ENCODE assay signal across 13 mouse cellular contexts in genomic region chr6:39379749-39380148, GRCm38 (mm10). TPM values are rescaled to one million over a fixed set of nuclear protein-coding genes. Genes with fewer than 3 reads are reported as not detected.
DNase-seq lines count a peak whose midpoint lies in the region; ATAC-seq and TF ChIP-seq lines count a peak whose summit lies in the region.
"Had no signal": no experiment of that assay in that cellular context is flagged by ENCODE, and none has a peak within 500 bp of the region (broad histone marks: within the 10 kb centered on the region; RNA-seq: fewer than 3 reads in every experiment).

No protein-coding gene starts in this region.

- no peak for DNase-seq in liver, postnatal 0 days
- DNase-seq in induced T-regulatory cell, adult 2 months (ENCODE audit: low read depth): peak; percentile 95
- peak; percentile 85 to 92 for DNase-seq in natural killer cell, adult 2 months (ENCODE audit: low spot score in 2 of 2)
- DNase-seq in Muller cell, postnatal 12 days (ENCODE audit: inconsistent ontology term): no peak
- DNase-seq in cerebellum, postnatal 36 days: no peak
- no peak for DNase-seq in testis, postnatal 10 days (ENCODE audit: low spot score)
- no peak for DNase-seq in urinary bladder, postnatal 14 days (ENCODE audit: low spot score)
- DNase-seq: cerebellum, adult 18-20 months; retina, postnatal 1 day had no signal

- no peak overlapping the region for H3K9ac ChIP-seq in liver, postnatal 0 days (replicated peaks)
- no peak overlapping the region for H3K9ac ChIP-seq in liver, embryonic 12.5 days
- H3K9ac ChIP-seq: embryonic facial prominence, embryonic 13.5 days had no signal

- H3K9me3 ChIP-seq in liver, postnatal 0 days (ENCODE audit: low read length): no peaks in the 10 kb centered on the region
- no peaks in the 10 kb centered on the region for H3K9me3 ChIP-seq in liver, embryonic 12.5 days (replicated peaks)
- H3K9me3 ChIP-seq: embryonic facial prominence, embryonic 13.5 days had no signal

- peaks cover 15% of the 10 kb centered on the region; the same call in 1 of the 2 replicates for H3K27me3 ChIP-seq in liver, postnatal 0 days (ENCODE audit: insufficient read depth, low read length)
- peaks cover 70% of the 10 kb centered on the region for H3K27me3 ChIP-seq in liver, embryonic 12.5 days (replicated peaks)

- H3K27ac ChIP-seq in liver, postnatal 0 days (ENCODE audit: low read depth): peak overlapping the region; percentile 55; the same call in 1 of the 2 replicates
- no peak overlapping the region for H3K27ac ChIP-seq in liver, embryonic 12.5 days
- H3K27ac ChIP-seq: embryonic facial prominence, embryonic 13.5 days; kidney, postnatal 0 days had no signal

- peak overlapping the region; percentile 45 for H3K4me2 ChIP-seq in liver, postnatal 0 days (ENCODE audit: low read depth, low read length)
- H3K4me2 ChIP-seq in liver, embryonic 12.5 days: no peak overlapping the region
- H3K4me2 ChIP-seq: embryonic facial prominence, embryonic 13.5 days had no signal

- ATAC-seq in liver, postnatal 0 days: no peak
- no peak for ATAC-seq in liver, embryonic 12.5 days
- ATAC-seq: hindbrain, embryonic 16.5 days had no signal

- no peak for TF ChIP-seq EP300 in liver, postnatal 0 days (IDR thresholded peaks at IDR 0.05; ENCODE audit: low read depth)

- H3K4me1 ChIP-seq in liver, postnatal 0 days (ENCODE audit: insufficient read depth): peaks cover 16% of the 10 kb centered on the region
- H3K4me1 ChIP-seq in liver, embryonic 12.5 days: peaks cover 31% of the 10 kb centered on the region

- TF ChIP-seq CTCF in liver, postnatal 0 days (IDR thresholded peaks at IDR 0.05; ENCODE audit: low read depth): no peak

- WGBS in liver, postnatal 0 days (ENCODE audit: insufficient replicate concordance): 40% methylated on average over 8 of the region's 8 CpGs
- 29% methylated on average over 8 of the region's 8 CpGs for WGBS in liver, embryonic 12.5 days (ENCODE audit: insufficient replicate concordance)

- 0 out of 2 replicates have a peak overlapping the region, but pooled peaks have one; percentile 8 for H3K4me3 ChIP-seq in liver, postnatal 0 days (ENCODE audit: low read depth, low read length)
- H3K4me3 ChIP-seq in liver, embryonic 12.5 days: no peak overlapping the region
- H3K4me3 ChIP-seq: embryonic facial prominence, embryonic 13.5 days had no signal

- H3K36me3 ChIP-seq in liver, postnatal 0 days (replicated peaks; ENCODE audit: insufficient read depth, low read length): no peaks in the 10 kb centered on the region
- no peaks in the 10 kb centered on the region for H3K36me3 ChIP-seq in liver, embryonic 12.5 days

RNA-seq across cellular contexts. Expression of gene Rab19, which starts 1.2 kb away (rescaled TPM):
- 0.95 and 1.1 TPM in 2 replicates for polyA plus RNA-seq in liver, postnatal 0 days (2015; fragmentation: Nextera tagmentation; extraction: Ambion mirVana)
- 0.11 and 0.27 TPM in 2 replicates for polyA plus RNA-seq in liver, embryonic 12.5 days (2016; fragmentation: Nextera tagmentation; extraction: Ambion mirVana)

RNA-seq across cellular contexts. Expression of gene Slc37a3, which starts 2.3 kb away (rescaled TPM):
- 13.9 and 16.0 TPM in 2 replicates for polyA plus RNA-seq in liver, postnatal 0 days (2015; fragmentation: Nextera tagmentation; extraction: Ambion mirVana)
- polyA plus RNA-seq in liver, embryonic 12.5 days (2016; fragmentation: Nextera tagmentation; extraction: Ambion mirVana): 8.0 and 10.3 TPM in 2 replicates

RNA-seq across cellular contexts. Expression of gene Mkrn1, which starts 40.5 kb away (rescaled TPM):
- 154 and 170 TPM in 2 replicates for polyA plus RNA-seq in liver, postnatal 0 days (2015; fragmentation: Nextera tagmentation; extraction: Ambion mirVana)
- polyA plus RNA-seq in liver, embryonic 12.5 days (2016; fragmentation: Nextera tagmentation; extraction: Ambion mirVana): 160 and 163 TPM in 2 replicates

Comparison
In these comparisons a context has a peak if more than half of its experiments do, and no peak if none do; other contexts are left out.
1. DNase-seq: peak in induced T-regulatory cell, adult 2 months (single experiment) and natural killer cell, adult 2 months (2 of 2); none in liver, postnatal 0 days (single experiment), Muller cell, postnatal 12 days (single experiment), cerebellum, postnatal 36 days (0 of 2), testis, postnatal 10 days (single experiment) and urinary bladder, postnatal 14 days (single experiment).